Mouse (Mus musculus) G1E-ER4 (cell line): ENCODE measurements around the gene Pisd. TPM values are rescaled to one million over a fixed set of nuclear protein-coding genes. Genes with fewer than 3 reads are reported as not detected.

Experiments used
- GATA1 ChIP-seq: IDR thresholded peaks from one replicate; pipeline ENCODE4 v1.8.0; 2012; ENCODE audit warnings: low read length, inconsistent platforms
- polyA plus RNA-seq: library from polyadenylated mRNA; stranded (reverse); fragments of >175 nt; gene quantifications from 2 replicates; pipeline ENCODE4 v1.2.3, GENCODE M21; 2012

The Pisd gene
- polyA plus RNA-seq, 1 experiment: 12.5 TPM

DNA sequence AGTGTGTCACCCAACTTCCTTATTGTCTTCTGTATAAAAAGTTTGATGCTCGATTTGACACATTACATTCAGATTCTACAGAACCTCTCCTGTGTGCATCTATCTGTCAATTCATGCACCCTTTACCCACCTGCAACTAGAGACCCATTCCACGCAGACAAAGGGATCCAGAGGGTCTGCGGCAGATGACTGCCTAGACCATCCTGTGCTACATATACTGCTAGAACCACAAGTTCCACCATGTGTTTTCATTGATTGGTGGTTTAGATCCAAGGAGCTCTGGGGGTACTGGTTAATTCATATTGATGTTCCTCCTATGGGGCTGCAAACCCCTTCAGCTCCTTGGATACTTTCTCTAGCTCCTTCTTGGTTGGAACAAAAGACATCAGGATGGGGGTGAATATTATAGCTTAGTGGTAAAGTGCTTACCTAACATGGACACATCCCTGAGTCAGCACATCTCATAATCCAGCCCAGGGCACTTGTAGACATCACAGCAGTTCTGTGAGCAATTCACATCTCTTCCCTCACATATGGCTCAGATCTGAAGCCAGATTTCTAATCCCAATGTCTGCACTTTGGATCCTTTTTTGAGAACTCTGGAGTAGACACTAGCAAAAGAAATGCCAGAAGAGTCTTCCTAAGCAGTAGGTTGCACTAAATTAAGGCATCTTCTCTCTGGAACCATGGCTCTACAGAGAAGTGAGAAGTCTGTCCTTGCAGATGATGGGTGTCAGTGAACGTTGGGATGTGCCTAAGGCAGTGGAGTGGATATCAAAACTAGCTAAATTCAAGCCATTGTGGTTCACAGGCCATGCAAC is 73.0 kb downstream of the Pisd start:
- no peak for TF ChIP-seq GATA1

DNA sequence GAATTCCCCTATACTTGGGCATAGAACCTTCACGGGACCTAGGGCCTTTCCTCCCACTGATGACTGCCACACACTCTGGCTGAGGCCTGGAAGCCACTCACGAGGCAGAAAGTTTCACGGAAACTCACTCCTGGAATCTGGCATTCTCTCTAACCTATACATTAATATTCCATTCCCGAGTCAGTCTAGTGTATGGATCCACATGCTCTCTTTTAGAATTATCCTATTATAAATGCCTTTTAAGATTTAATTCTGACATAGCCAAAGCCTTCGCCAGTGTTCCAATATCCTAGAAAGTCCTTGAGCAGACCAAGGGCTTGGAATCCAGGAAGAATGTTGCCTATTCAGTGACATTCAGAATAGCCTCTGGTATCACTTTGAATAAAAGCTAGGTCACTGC is 74.0 kb downstream of the Pisd start:
- TF ChIP-seq GATA1: no peak

DNA sequence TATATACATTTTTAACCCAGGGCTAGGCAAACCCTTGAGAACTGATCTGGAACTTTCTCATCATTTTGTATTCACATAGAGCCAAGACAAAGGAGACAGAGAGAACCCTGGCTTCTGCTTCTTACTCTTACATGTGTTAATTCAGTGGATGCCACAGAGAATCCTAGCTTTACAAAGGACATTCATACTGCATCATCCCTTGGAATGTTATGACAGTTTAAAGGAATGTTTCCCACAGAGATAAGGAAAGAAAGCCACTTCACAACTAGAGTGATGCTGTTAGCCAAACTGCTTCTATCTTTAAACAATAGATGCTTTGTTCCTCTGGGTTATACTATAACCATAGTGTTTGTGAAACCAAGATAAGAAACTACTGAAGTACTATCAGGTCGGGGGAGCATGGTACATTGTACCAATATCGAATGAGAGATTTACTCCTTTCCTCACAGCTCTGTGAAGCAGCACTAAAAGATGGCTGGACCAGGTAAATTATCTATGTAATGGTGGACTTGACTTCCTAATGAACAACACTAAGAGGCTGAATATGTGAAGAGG is 79.1 kb downstream of the Pisd start:
- TF ChIP-seq GATA1: no peak

DNA sequence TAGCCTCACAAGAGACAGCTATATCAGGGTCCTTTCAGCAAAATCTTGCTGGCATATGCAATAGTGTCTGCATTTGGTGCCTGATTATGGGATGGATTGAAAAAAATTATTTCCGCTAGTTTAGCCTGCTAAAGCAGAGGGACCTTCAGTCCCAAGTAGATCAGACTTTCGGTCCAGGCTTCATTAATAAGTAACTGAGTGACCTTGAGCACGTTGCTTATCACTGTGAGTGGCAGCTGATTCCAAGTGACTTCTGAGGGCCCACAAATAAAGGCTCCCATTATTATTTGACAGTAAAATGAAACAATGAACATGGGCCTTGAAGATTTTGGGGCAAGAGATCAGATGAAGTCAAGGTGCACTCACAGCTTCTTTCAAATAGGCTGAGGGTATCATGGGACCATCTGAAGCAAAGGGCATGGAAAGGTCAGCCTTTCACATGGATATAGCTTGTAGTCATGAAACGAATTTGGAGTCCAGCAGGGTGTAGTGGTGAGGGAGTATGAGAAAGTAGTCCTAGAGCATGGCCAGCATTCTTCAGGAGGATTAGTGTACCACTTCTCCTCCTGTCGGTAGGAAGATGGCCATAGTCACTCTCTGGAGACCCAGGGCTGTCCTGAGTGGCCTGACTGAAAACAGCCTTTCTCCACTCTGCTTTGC is 88.1 kb downstream of the Pisd start:
- TF ChIP-seq GATA1: no peak

DNA sequence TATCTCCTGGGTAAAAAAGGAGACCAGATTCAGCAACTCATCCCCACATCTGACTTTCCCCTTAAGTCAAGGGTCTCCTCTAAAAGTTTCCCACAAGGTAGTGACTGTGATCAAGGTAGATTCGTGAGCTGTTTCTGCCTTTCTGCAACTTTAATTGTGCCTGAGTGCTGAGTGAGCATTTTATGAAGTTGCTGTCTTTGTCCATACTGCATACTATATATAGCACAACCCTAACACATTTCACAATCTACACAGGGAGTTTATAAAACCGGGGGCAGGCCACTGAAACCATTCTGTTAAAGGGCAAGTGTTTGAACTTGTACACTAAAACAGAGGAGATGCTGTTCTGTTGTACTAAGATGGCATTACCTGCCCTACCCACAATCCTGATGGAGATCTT is 92.0 kb downstream of the Pisd start:
- TF ChIP-seq GATA1: no peak

Other genes with a start within 250 kb of the Pisd start
- 1.0 and 1.7 TPM in 2 replicates for gene Yes1, start 174.5 kb downstream of the Pisd start, polyA plus RNA-seq
- 0.25 and 13.5 TPM in 2 replicates for gene Gm20671, start 41.5 kb upstream of the Pisd start, polyA plus RNA-seq
- 49.2 and 69.7 TPM in 2 replicates for gene Prr14l, start 68.6 kb upstream of the Pisd start, polyA plus RNA-seq
- gene Depdc5, start 78.1 kb upstream of the Pisd start, polyA plus RNA-seq: 1.9 and 4.1 TPM in 2 replicates
- 72.0 and 109 TPM in 2 replicates for gene Ywhah, start 233.2 kb upstream of the Pisd start, polyA plus RNA-seq